Mouse (Mus musculus): ENCODE results near the gene Ndufa7. TPM values are rescaled to one million over a fixed set of nuclear protein-coding genes. Genes with fewer than 3 reads are reported as not detected.

The Ndufa7 gene
- polyA plus RNA-seq, 2 experiments, result 149 to 282 TPM

GRCm38 (mm10) chr17:33784939-33785338 lies 39.4 kb upstream of the Ndufa7 start:
- Histone ChIP-seq H3K27me3 (ENCODE audit: control insufficient read depth, insufficient read depth, low read length) (no peaks in the 10 kb centered on the region), H3K36me3 (replicated peaks; ENCODE audit: control insufficient read depth, insufficient read depth, low read depth) (no peaks in the 10 kb centered on the region), H3K27ac (no peak overlapping the region), H3K4me2 (ENCODE audit: low read depth) (no peak overlapping the region), H3K4me1 (replicated peaks; ENCODE audit: control insufficient read depth in 2 of 2, insufficient read depth in 2 of 2, low read length in 1 of 2) (peaks cover 6 to 22% of the 10 kb centered on the region in 2 experiments; a peak in 3 of 4 replicates), H3K4me3 (ENCODE audit: insufficient read depth in 1 of 2, low read depth in 2 of 2, low read length in 2 of 2) (no peak overlapping the region), H3K9ac (replicated peaks) (no peak overlapping the region), H3K9me3 (ENCODE audit: control insufficient read depth, low read length) (no peaks in the 10 kb centered on the region)
- no peak for TF ChIP-seq CTCF (IDR thresholded peaks at IDR 0.05; ENCODE audit: low read depth)
- TF ChIP-seq EP300 (IDR thresholded peaks at IDR 0.05; ENCODE audit: low read depth), result no peak
- ATAC-seq (ENCODE audit: insufficient read depth) (no peak), DNase-seq (ENCODE audit: low read depth in 3 of 3, low spot score in 3 of 3) (no peak)
- 63% methylated on average over 2 of the region's 2 CpGs for WGBS (ENCODE audit: insufficient replicate concordance)

- Histone ChIP-seq H3K9me3 (ENCODE audit: control insufficient read depth, low read length) (no peaks in the 10 kb centered on the region), H3K27ac (no peak overlapping the region), H3K4me2 (ENCODE audit: low read depth) (no peak overlapping the region), H3K4me1 (replicated peaks; ENCODE audit: control insufficient read depth in 2 of 2, insufficient read depth in 2 of 2, low read length in 1 of 2) (peaks cover 0 to 12% of the 10 kb centered on the region in 2 experiments; a peak in 2 of 4 replicates), H3K4me3 (ENCODE audit: insufficient read depth in 1 of 2, low read depth in 2 of 2, low read length in 2 of 2) (no peak overlapping the region), H3K9ac (replicated peaks) (no peak overlapping the region), H3K27me3 (ENCODE audit: control insufficient read depth, insufficient read depth, low read length) (no peaks in the 10 kb centered on the region), H3K36me3 (replicated peaks; ENCODE audit: control insufficient read depth, insufficient read depth, low read depth) (no peaks in the 10 kb centered on the region)
- no peak for DNase-seq (ENCODE audit: low read depth in 3 of 3, low spot score in 3 of 3)
- no peak for TF ChIP-seq EP300 (IDR thresholded peaks at IDR 0.05; ENCODE audit: low read depth)
- no peak for TF ChIP-seq CTCF (IDR thresholded peaks at IDR 0.05; ENCODE audit: low read depth)
- no peak for ATAC-seq (ENCODE audit: insufficient read depth)
- 72% methylated on average over 18 of the region's 18 CpGs for WGBS (ENCODE audit: insufficient replicate concordance)
Measured at GRCm38 (mm10) chr17:33786375-33786774, 38.0 kb upstream of the Ndufa7 start.

- H3K9me3 ChIP-seq (ENCODE audit: control insufficient read depth, low read length), result no peaks in the 10 kb centered on the region
- no peak for DNase-seq (ENCODE audit: low read depth in 3 of 3, low spot score in 3 of 3)
- H3K36me3 ChIP-seq (replicated peaks; ENCODE audit: control insufficient read depth, insufficient read depth, low read depth), result no peaks in the 10 kb centered on the region
- no peaks in the 10 kb centered on the region for H3K27me3 ChIP-seq (ENCODE audit: control insufficient read depth, insufficient read depth, low read length)
- peaks cover 0 to 5% of the 10 kb centered on the region in 2 experiments; a peak in 2 of 4 replicates for H3K4me1 ChIP-seq (replicated peaks; ENCODE audit: control insufficient read depth in 2 of 2, insufficient read depth in 2 of 2, low read length in 1 of 2)
- H3K4me3 ChIP-seq (ENCODE audit: insufficient read depth in 1 of 2, low read depth in 2 of 2, low read length in 2 of 2), result no peak overlapping the region
- 16% methylated on average over 4 of the region's 4 CpGs for WGBS (ENCODE audit: insufficient replicate concordance)
- no peak overlapping the region for H3K27ac ChIP-seq
- ATAC-seq (ENCODE audit: insufficient read depth), result no peak
- H3K4me2 ChIP-seq (ENCODE audit: low read depth), result no peak overlapping the region
- no peak overlapping the region for H3K9ac ChIP-seq (replicated peaks)
- no peak for TF ChIP-seq CTCF (IDR thresholded peaks at IDR 0.05; ENCODE audit: low read depth)
- no peak for TF ChIP-seq EP300 (IDR thresholded peaks at IDR 0.05; ENCODE audit: low read depth)
Measured at GRCm38 (mm10) chr17:33788732-33789131, 35.6 kb upstream of the Ndufa7 start.

GRCm38 (mm10) chr17:33798306-33798705 lies 26.1 kb upstream of the Ndufa7 start:
- ATAC-seq (ENCODE audit: insufficient read depth), result no peak
- no peak overlapping the region for H3K27ac ChIP-seq
- 42% methylated on average over 3 of the region's 3 CpGs for WGBS (ENCODE audit: insufficient replicate concordance)
- no peaks in the 10 kb centered on the region for H3K4me1 ChIP-seq (replicated peaks; ENCODE audit: control insufficient read depth in 2 of 2, insufficient read depth in 2 of 2, low read length in 1 of 2)
- no peak overlapping the region for H3K4me3 ChIP-seq (ENCODE audit: insufficient read depth in 1 of 2, low read depth in 2 of 2, low read length in 2 of 2)
- H3K27me3 ChIP-seq (ENCODE audit: control insufficient read depth, insufficient read depth, low read length), result no peaks in the 10 kb centered on the region
- no peak overlapping the region for H3K4me2 ChIP-seq (ENCODE audit: low read depth)
- no peaks in the 10 kb centered on the region for H3K9me3 ChIP-seq (ENCODE audit: control insufficient read depth, low read length)
- no peaks in the 10 kb centered on the region for H3K36me3 ChIP-seq (replicated peaks; ENCODE audit: control insufficient read depth, insufficient read depth, low read depth)
- no peak overlapping the region for H3K9ac ChIP-seq (replicated peaks)
- no peak; the same call in 1 of the 2 replicates for TF ChIP-seq CTCF (IDR thresholded peaks at IDR 0.05; ENCODE audit: low read depth)
- TF ChIP-seq EP300 (IDR thresholded peaks at IDR 0.05; ENCODE audit: low read depth), result no peak
- no peak for DNase-seq (ENCODE audit: low read depth in 3 of 3, low spot score in 3 of 3)

- Histone ChIP-seq H3K27ac (no peak overlapping the region), H3K36me3 (replicated peaks; ENCODE audit: control insufficient read depth, insufficient read depth, low read depth) (no peaks in the 10 kb centered on the region), H3K4me2 (ENCODE audit: low read depth) (no peak overlapping the region), H3K9ac (replicated peaks) (no peak overlapping the region), H3K4me3 (ENCODE audit: insufficient read depth in 1 of 2, low read depth in 2 of 2, low read length in 2 of 2) (no peak overlapping the region), H3K9me3 (ENCODE audit: control insufficient read depth, low read length) (no peaks in the 10 kb centered on the region), H3K27me3 (ENCODE audit: control insufficient read depth, insufficient read depth, low read length) (no peaks in the 10 kb centered on the region), H3K4me1 (replicated peaks; ENCODE audit: control insufficient read depth in 2 of 2, insufficient read depth in 2 of 2, low read length in 1 of 2) (peaks cover 0 to 2% of the 10 kb centered on the region in 2 experiments; a peak in 1 of 4 replicates)
- ATAC-seq (ENCODE audit: insufficient read depth) (no peak), DNase-seq (ENCODE audit: low read depth in 3 of 3, low spot score in 3 of 3) (no peak)
- TF ChIP-seq EP300 (IDR thresholded peaks at IDR 0.05; ENCODE audit: low read depth) (no peak), CTCF (IDR thresholded peaks at IDR 0.05; ENCODE audit: low read depth) (no peak)
- WGBS (ENCODE audit: insufficient replicate concordance), result 17% methylated on average over 1 of the region's 1 CpGs
Measured at GRCm38 (mm10) chr17:33799277-33799676, 25.1 kb upstream of the Ndufa7 start.

Measured in liver, embryonic 14.5 days (tissue).